Mouse (Mus musculus) CH12.LX (cell line): ENCODE data around the gene Ndrg2.

Experiments used
- CHD2 ChIP-seq: IDR thresholded peaks from 2 replicates; pipeline ENCODE4 v1.6.1; 2011; ENCODE audit warnings: low read length, improper control_type of control experiment
- CTCF ChIP-seq, 2 experiments: IDR thresholded peaks in 1 of 2; conservative IDR thresholded peaks in 1 of 2; 2 replicates each; pipeline ENCODE4 v1.5.1; 2011 to 2012; ENCODE audit warnings: low read depth in 2 of 2, low read length in 2 of 2, improper control_type of control experiment in 1 of 2, inconsistent platforms in 1 of 2, mild to moderate bottlenecking in 1 of 2, moderate library complexity in 1 of 2
- EP300 ChIP-seq: IDR thresholded peaks from 2 replicates; pipeline ENCODE4 v1.6.1; 2011; ENCODE audit warnings: low read length, improper control_type of control experiment
- MAX ChIP-seq: IDR thresholded peaks from 2 replicates; pipeline ENCODE4 v1.6.1; 2011; ENCODE audit warnings: low read length, improper control_type of control experiment
- MEF2A ChIP-seq: IDR thresholded peaks from 2 replicates; pipeline ENCODE4 v1.6.1; 2014; ENCODE audit warnings: low read depth, mild to moderate bottlenecking, inconsistent platforms, low read length, improper control_type of control experiment, borderline replicate concordance
- POLR2A ChIP-seq: IDR thresholded peaks from 2 replicates; pipeline ENCODE4 v1.6.1; 2011; ENCODE audit warnings: low read depth, mild to moderate bottlenecking, improper control_type of control experiment, low read length
- RAD21 ChIP-seq: IDR thresholded peaks from 2 replicates; pipeline ENCODE4 v1.6.1; 2011; ENCODE audit warnings: low read depth, mild to moderate bottlenecking, low read length, improper control_type of control experiment, moderate library complexity
- USF1 ChIP-seq: IDR thresholded peaks from 2 replicates; pipeline ENCODE4 v1.6.1; 2014; ENCODE audit warnings: low read depth, mild to moderate bottlenecking, inconsistent platforms, low read length, improper control_type of control experiment

- TF ChIP-seq POLR2A, result no peak
- no peak for TF ChIP-seq MEF2A
- no peak for TF ChIP-seq RAD21
- no peak for TF ChIP-seq EP300
- no peak for TF ChIP-seq CHD2
- no peak for TF ChIP-seq CTCF (conservative IDR thresholded peaks at IDR 0.05 in 1 of 2, IDR thresholded peaks at IDR 0.05 in 1 of 2; ENCODE audit: low read depth in 2 of 2, low read length in 2 of 2)
- TF ChIP-seq USF1, result no peak
- TF ChIP-seq MAX, result no peak
These were observed 8.0 kb upstream of the Ndrg2 start for GRCm38 (mm10) chr14:51921759-51922570.
